Mouse (Mus musculus) adrenal gland, postnatal 10 days (tissue): ENCODE results near the gene Mettl9. TPM values are rescaled to one million over a fixed set of nuclear protein-coding genes. Genes with fewer than 3 reads are reported as not detected.

Source experiments
- DNase-seq: peaks from one replicate; pipeline ENCODE4 v3.0.0; 2021; ENCODE audit warnings: mixed read lengths
- total RNA-seq, 2 experiments: library from RNA; stranded (reverse); gene quantifications; 2 replicates each; pipeline ENCODE4 v1.2.3; 2021

Gene Mettl9
- total RNA-seq, 2 experiments from 2014 or later = 102 to 106 TPM

DNA sequence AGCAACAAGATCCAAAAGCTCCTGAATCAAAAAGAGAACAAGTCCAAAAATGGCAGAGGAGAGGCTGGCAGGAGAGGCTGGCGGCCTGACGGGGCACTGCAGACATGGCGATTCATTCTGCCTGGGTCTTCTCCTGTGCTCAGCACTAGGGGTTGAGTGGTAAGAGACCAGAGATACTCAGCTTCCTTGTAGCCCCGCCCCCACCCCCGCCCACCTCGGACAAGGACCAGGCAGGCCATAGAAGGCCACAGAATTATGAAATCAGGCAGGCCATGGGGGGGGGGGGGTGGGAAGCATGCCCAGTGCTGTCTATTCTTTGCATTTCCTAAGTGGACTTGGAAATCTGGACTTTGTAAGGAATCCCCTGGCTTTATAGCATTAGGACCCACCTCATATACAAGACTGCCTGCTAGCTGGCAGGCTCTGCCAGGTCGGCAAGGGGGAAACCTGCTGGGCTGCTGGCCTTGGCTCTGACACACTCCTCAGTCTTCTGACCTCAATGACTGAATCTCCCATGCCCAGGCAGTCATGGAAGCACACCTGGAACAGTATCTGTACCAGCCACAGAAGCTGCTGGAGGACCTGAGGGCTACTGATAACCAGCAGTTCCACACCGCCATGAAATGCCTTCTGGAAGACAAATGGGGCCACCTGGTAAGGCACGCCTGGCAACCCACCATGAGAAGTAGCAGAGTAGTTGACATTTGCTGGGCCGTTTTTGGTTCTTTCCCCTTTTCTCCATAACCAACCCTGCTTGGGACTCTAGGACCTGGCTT, 64.6 kb downstream of the Mettl9 start:
- DNase-seq = no peak

DNA sequence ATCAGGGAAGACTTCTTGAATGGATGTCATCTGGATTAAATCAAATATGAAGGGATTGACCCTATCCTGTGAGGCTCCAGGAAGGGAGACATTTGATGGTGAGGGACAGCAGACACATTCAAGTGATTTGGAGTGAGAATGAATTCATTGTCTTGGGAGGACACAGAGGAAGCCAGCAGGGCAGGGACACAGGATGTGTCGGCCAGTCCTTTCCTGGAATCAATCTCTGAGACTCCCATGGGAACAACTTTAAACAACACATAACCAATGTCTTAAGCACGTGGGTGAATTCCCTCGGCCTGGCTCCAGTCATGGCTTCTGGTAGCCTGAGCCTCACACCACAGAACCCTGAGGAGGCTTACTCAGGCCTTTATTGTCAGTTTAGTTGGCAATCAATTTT, 73.6 kb downstream of the Mettl9 start:
- DNase-seq = no peak

DNA sequence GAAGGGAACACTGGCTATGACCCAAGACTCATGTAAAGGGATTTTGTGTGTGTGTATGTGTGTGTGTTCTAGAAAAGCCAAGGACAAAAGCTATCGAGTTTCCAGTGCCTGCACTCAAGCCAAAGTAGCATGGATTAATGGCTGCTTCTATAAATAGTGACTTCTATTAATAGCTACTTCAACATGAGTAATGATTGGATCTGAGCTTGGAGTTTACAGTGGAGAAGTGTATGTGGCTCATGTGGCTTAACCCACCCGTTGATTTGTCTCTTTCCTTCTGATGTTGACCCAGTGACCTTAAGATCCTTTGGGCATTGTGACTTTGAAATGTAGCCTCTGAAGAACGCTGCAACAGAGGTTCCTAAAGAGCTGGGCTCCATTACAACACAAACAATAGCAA, 77.1 kb downstream of the Mettl9 start:
- peak; percentile 10 for DNase-seq

DNA sequence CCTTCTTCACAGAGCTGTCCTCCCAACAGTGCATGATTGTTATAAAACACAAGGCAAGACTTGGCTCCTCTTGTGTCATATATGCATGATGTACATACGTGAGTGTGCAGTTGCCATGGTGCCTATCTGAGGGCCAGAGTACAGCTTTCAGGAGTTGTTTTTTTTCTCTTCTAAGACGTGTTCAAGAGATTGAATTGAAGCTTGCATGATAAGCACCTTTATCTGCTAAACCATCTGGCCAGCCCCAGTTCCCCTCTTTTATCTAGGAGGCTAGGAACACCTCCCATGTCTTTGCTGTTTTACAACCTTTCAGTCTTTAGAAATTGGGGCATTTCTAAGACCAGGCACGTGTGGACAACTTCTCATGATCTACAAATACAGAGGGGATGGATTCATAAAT, 77.5 kb downstream of the Mettl9 start:
- DNase-seq = no peak

DNA sequence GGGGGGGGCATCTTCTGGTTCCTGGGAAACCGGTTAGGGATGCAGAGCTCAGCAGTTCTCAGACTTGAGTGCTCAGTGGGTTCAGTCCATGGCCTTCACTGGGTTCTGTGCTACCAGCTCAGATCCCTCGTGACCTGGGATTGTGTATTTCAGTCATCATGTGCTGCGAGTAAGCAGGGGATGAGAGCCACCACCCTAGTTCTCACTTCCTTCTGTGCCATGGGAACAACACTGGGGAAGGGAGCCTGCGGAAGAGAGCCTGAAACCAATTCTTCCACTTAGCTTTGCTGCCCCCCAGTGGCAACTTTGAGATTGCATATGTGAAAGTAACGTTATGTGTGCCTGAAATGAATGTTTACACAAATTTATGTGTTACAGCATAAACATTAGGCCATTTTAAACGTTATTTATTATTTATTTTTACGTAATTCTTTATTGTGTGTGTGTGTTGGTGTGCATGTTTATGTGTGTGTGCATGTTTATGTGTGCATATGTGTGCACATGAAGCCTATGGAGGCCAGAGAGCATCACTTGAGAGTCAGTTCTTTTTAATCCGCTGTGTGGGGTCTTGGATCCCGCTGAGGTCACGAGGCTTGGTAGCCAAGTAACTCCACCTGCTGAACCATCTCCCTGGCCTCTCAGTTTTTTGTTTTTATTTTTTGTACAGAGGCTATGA, 86.0 kb downstream of the Mettl9 start:
- peak; percentile 92 for DNase-seq

Other genes starting within 250 kb of the Mettl9 start
- gene Gm5737, start 222.1 kb upstream of the Mettl9 start, total RNA-seq = under 1 TPM; 0.33 to 0.39 TPM
- gene Eef2k, start 191.6 kb upstream of the Mettl9 start, total RNA-seq = 10 to 100 TPM; 24.4 to 33.4 TPM
- 10 to 100 TPM; 22.5 to 23.8 TPM for gene Polr3e, start 116.7 kb upstream of the Mettl9 start, total RNA-seq
- 10 to 100 TPM; 12.2 to 13.7 TPM for gene Cdr2, start 52.1 kb upstream of the Mettl9 start, total RNA-seq
- under 1 TPM in 1 of 2 experiments, not detected in 1; 0.15 TPM for gene Mfsd13b, start 51.9 kb upstream of the Mettl9 start, total RNA-seq
- 1 to 10 TPM; 2.5 to 2.7 TPM for gene Igsf6, start 40.1 kb downstream of the Mettl9 start, total RNA-seq
- gene Otoa, start 47.2 kb downstream of the Mettl9 start, total RNA-seq = 1 to 10 TPM; 1.1 to 1.2 TPM